Mouse (Mus musculus) E14TG2a.4 (cell line): Measurements from ENCODE around the gene Fam241a.

ENCODE experiments used
- H3K27me3 ChIP-seq: 2 replicates; pipeline ENCODE4 v1.6.1; 2014; ENCODE audit warnings: low read length, control low read depth; ENCODE audit not compliant: insufficient read depth
- H3K36me3 ChIP-seq: 2 replicates; pipeline ENCODE4 v1.6.1; 2014; ENCODE audit warnings: low read length, control low read depth; ENCODE audit not compliant: insufficient read depth
- H3K4me1 ChIP-seq: replicated peaks from 2 replicates; pipeline ENCODE4 v1.6.1; 2014; ENCODE audit warnings: low read depth, low read length, control low read depth
- H3K4me3 ChIP-seq: replicated peaks from 2 replicates; pipeline ENCODE4 v1.5.1; 2014; ENCODE audit warnings: mild to moderate bottlenecking, low read length
- H3K9me3 ChIP-seq: 2 replicates; pipeline ENCODE4 v1.6.1; 2014; ENCODE audit warnings: low read length, control low read depth
- CTCF ChIP-seq: conservative IDR thresholded peaks from 2 replicates; pipeline ENCODE4 v1.5.1; 2014; ENCODE audit warnings: low read length
- NANOG ChIP-seq: IDR thresholded peaks from 2 replicates; pipeline ENCODE4 v1.6.1; 2014; ENCODE audit warnings: borderline replicate concordance, low read length, mixed read lengths
- POU5F1 ChIP-seq: IDR thresholded peaks from 2 replicates; pipeline ENCODE4 v1.6.1; 2014; ENCODE audit warnings: low read length, borderline replicate concordance

The Fam241a gene

GRCm38 (mm10) chr3:127890008-127890407 is 6.1 kb downstream of the Fam241a start:
- H3K9me3 ChIP-seq: no peaks in the 10 kb centered on the region
- no peak for TF ChIP-seq NANOG
- TF ChIP-seq POU5F1: no peak
- TF ChIP-seq CTCF: no peak
- peaks cover 6% of the 10 kb centered on the region for H3K27me3 ChIP-seq
- no peaks in the 10 kb centered on the region for H3K36me3 ChIP-seq
- no peak overlapping the region for H3K4me3 ChIP-seq
- H3K4me1 ChIP-seq: no peaks in the 10 kb centered on the region

DNA sequence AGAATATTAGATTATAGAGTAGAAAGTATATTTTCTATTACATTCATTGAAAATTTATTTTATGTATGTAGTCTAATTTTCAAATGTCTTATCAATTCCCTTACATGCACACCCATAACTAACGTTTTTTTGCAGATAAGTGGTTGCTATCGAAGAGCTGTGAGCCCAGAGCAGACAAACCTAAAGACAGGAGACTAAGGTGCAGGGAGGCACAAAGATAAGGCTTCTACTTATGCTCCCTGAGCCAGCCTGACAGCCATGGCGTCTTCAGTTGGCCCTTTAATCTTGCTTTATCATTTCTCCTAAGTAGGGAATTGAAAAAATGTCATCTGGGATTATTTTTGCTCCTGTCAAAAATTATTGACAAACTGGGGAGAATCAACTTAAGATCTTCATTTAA is 6.6 kb downstream of the Fam241a start:
- TF ChIP-seq NANOG (no peak), CTCF (no peak), POU5F1 (no peak)
- Histone ChIP-seq H3K4me3 (no peak overlapping the region), H3K36me3 (no peaks in the 10 kb centered on the region), H3K4me1 (no peaks in the 10 kb centered on the region), H3K9me3 (no peaks in the 10 kb centered on the region), H3K27me3 (peaks cover 1% of the 10 kb centered on the region; the same call in 1 of the 2 replicates)

- no peak for TF ChIP-seq CTCF
- no peak for TF ChIP-seq POU5F1
- TF ChIP-seq NANOG: no peak
These were observed 14.4 kb downstream of the Fam241a start for GRCm38 (mm10) chr3:127881684-127882083.

DNA sequence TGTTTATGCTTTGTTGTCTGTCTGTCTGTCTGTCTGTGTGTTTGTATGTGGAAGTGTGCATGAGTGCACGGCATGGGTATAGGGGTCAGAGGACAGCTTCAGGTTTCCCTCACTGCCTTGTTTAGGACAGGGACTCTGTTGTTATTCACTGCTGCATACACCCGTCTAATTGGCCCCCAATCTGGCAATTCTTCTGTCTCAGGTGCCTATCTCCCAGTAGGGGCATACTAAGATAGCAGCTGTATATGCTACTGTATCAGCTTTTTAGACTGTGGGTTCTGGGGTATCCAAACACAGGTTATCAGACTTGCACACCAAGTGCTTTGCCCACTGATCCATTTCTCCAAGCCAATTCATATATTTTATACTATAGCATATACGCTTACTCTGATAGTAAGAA is 16.2 kb downstream of the Fam241a start:
- Histone ChIP-seq H3K9me3 (no peaks in the 10 kb centered on the region), H3K27me3 (no peaks in the 10 kb centered on the region), H3K4me3 (no peak overlapping the region), H3K36me3 (no peaks in the 10 kb centered on the region), H3K4me1 (no peaks in the 10 kb centered on the region)
- TF ChIP-seq NANOG (no peak), POU5F1 (no peak), CTCF (no peak)

More at GRCm38 (mm10) chr3:127881684-127882083, 14.4 kb downstream of the Fam241a start:
- Histone ChIP-seq H3K4me1 (no peaks in the 10 kb centered on the region), H3K36me3 (no peaks in the 10 kb centered on the region), H3K27me3 (no peaks in the 10 kb centered on the region), H3K9me3 (no peaks in the 10 kb centered on the region), H3K4me3 (no peak overlapping the region)

DNA sequence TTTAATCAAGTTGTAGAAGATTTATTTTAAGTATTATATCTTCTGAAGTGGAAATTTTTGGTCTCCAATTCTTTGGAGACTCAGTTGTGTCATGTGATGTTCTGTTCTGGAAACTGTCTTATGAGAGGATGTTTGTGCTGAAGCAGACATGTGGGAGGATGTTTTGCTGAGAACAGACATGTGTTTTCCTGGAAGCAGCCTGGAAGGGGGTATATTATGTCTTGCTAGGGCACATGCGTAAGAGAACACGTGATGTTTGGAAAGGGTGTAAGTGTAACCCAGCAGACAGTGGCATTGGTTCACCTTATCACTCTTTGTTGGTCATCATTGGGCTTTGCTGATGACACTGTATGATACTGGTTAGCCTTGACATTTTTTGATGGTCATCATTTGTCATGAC is 20.6 kb downstream of the Fam241a start:
- Histone ChIP-seq H3K4me1 (no peaks in the 10 kb centered on the region), H3K27me3 (no peaks in the 10 kb centered on the region), H3K9me3 (no peaks in the 10 kb centered on the region), H3K4me3 (no peak overlapping the region), H3K36me3 (no peaks in the 10 kb centered on the region)
- TF ChIP-seq NANOG: no peak

DNA sequence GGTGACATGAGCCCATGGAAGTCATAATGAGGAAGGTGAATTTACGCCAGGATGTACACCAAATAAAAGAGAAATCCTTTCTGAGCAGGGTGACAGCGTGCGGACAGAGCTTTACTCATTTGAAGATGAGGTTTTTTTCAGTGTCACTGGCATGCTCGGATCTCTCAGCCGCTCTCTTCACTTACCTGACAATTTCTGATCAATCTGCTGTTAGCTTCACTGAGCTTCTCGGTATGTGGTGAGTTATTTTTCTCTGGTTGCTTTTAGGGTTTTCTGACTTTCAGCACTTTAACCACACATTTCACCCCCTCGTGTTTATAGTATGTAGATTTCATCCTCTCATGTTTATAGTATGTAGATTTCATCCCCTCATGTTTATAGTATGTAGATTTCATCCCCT is 21.1 kb downstream of the Fam241a start:
- Histone ChIP-seq H3K4me1 (no peaks in the 10 kb centered on the region), H3K9me3 (no peaks in the 10 kb centered on the region), H3K4me3 (no peak overlapping the region), H3K27me3 (no peaks in the 10 kb centered on the region), H3K36me3 (no peaks in the 10 kb centered on the region)
- TF ChIP-seq NANOG: no peak

DNA sequence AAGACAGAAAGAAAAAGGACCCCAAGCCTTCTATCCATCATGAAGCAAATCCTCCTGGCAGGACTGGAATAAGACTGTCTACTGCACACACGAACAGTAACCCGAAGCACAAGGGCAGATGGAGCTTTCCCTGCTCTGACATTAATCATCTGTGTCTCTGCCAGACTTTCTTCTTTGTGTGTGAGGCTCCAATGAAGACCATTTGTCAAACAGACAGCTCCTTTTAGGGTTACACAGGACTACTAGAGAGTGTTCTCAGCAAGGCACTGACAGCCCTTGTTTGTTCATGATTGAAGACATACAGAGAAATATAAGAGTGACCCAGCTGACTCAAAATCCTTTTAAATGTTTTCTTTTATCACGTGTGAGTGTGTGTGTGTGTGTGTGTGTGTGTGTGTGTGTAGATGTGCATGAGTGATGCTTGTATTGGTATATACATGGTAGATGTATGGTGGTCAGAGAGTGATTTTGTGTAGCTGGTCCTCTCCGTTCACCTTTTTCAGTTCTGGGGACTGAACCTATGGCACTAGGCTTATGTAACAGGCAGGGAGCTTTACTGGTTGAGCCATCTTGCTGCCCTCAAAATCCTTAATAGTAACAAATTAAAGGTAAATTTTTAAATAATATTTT is 21.8 kb downstream of the Fam241a start:
- Histone ChIP-seq H3K4me1 (no peaks in the 10 kb centered on the region), H3K9me3 (no peaks in the 10 kb centered on the region), H3K4me3 (no peak overlapping the region), H3K27me3 (no peaks in the 10 kb centered on the region), H3K36me3 (no peaks in the 10 kb centered on the region)
- TF ChIP-seq CTCF (no peak), NANOG (no peak), POU5F1 (no peak)

- no peak overlapping the region for H3K4me3 ChIP-seq
- TF ChIP-seq NANOG (no peak), CTCF (no peak), POU5F1 (no peak)
- H3K27me3 ChIP-seq: no peaks in the 10 kb centered on the region
- no peaks in the 10 kb centered on the region for H3K36me3 ChIP-seq
- peaks cover 10% of the 10 kb centered on the region for H3K9me3 ChIP-seq
- no peaks in the 10 kb centered on the region for H3K4me1 ChIP-seq
These were observed 24.5 kb downstream of the Fam241a start for GRCm38 (mm10) chr3:127871575-127871974.

DNA sequence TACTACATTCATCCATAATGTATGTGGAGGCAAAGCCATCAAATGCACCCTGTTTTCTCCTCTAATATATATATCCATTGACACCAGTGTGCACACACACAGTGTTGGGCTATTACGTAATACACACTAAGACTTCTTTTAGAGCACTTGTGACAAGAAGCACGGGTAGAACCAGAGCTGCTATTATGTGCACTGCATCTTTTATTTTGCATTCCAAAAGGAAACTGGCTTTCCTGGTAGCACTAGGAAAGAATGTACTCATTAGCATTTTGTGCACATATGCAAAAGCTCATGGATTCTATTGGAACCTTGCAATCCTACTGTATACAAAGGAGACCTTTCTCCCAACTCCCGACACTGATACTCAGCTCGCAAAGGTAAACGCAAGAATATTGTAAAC is 27.2 kb downstream of the Fam241a start:
- no peaks in the 10 kb centered on the region for H3K4me1 ChIP-seq
- TF ChIP-seq CTCF: no peak
- no peak for TF ChIP-seq POU5F1
- TF ChIP-seq NANOG: no peak
- H3K36me3 ChIP-seq: no peaks in the 10 kb centered on the region
- no peaks in the 10 kb centered on the region for H3K27me3 ChIP-seq
- peaks cover 16% of the 10 kb centered on the region for H3K9me3 ChIP-seq
- H3K4me3 ChIP-seq: no peak overlapping the region
